Mouse (Mus musculus) adrenal gland, postnatal 4 days (tissue): ENCODE results near the gene Acly. TPM values are rescaled to one million over a fixed set of nuclear protein-coding genes. Genes with fewer than 3 reads are reported as not detected.

ENCODE experiments used
- DNase-seq, 2 experiments: peaks; one replicate each; pipeline ENCODE4 v3.0.0; 2021 to 2022; ENCODE audit warnings: low spot score in 2 of 2, mixed read lengths in 2 of 2
- microRNA-seq: library from miRNA; unstranded; fragments of <30 nt; microRNA quantifications from one replicate; pipeline ENCODE4 v1.2.0, GENCODE M21; 2021
- total RNA-seq, 2 experiments: library from RNA; stranded (reverse); gene quantifications; 2 replicates each; pipeline ENCODE4 v1.2.3; 2021

The Acly gene
- total RNA-seq, 2 experiments from 2014 or later = 420 to 464 TPM

DNA sequence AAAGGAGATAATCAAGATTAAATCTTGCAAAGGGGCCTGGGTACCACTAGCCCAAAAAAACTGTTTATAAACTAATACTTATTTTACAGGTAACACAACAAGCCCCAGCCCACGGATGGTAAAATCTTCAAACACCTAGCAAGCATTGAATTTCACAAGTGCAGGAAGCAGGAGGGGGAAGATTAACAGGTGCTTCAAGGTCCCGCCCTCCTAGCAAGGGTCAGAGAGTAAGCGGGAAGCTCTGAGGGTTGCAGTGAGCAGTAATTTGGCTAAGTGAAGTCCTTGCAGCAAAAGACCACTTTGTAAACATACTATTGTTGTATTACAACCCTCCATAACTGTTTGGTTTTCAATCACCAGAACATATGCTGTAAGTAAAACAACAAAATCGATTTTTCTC, 70.6 kb downstream of the Acly start:
- DNase-seq = no peak

DNA sequence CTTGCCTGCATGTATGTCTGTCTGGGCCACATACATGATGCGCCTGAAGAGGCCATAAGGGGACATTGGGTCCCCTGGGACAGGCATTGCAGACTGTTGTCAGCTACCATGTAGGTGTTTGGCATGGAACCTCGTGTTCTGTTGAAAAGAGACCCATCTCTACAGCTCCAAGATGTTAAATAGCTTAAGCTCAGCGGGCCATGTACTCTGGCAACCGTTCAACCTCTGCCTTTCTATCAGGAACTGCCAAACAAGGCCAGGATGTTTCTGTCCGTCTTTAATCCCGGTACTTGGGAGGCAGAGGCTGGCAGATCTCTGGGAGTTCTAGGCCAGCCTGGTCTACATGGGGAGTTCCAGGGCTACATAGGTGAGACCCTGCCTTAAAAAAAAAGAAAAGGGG, 85.2 kb downstream of the Acly start:
- no peak for DNase-seq

DNA sequence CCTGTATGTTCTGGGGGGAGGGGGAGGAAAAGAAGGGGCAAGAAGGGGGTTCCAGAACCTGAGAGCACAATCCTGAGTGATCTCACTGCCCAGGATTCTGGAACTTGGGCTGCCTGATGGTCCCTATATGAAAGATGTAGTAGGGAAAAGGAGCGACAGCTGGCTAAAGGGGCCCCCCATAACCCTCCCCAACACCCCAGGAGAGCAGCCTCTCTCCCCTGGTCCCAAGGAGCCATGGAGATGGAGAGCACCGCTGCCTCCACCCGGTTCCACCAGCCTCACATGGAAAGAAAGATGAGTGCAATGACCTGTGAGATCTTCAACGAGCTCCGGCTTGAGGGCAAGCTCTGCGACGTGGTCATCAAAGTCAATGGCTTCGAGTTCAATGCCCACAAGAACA, 86.0 kb downstream of the Acly start, which contains the start of the genes Nt5c3b and Klhl10:
TSS of gene Nt5c3b (minus strand) at position 12 of the 400 bp plus-strand sequence.
TSS of gene Klhl10 (plus strand) at position 121 of the 400 bp plus-strand sequence.
- no peak for DNase-seq

DNA sequence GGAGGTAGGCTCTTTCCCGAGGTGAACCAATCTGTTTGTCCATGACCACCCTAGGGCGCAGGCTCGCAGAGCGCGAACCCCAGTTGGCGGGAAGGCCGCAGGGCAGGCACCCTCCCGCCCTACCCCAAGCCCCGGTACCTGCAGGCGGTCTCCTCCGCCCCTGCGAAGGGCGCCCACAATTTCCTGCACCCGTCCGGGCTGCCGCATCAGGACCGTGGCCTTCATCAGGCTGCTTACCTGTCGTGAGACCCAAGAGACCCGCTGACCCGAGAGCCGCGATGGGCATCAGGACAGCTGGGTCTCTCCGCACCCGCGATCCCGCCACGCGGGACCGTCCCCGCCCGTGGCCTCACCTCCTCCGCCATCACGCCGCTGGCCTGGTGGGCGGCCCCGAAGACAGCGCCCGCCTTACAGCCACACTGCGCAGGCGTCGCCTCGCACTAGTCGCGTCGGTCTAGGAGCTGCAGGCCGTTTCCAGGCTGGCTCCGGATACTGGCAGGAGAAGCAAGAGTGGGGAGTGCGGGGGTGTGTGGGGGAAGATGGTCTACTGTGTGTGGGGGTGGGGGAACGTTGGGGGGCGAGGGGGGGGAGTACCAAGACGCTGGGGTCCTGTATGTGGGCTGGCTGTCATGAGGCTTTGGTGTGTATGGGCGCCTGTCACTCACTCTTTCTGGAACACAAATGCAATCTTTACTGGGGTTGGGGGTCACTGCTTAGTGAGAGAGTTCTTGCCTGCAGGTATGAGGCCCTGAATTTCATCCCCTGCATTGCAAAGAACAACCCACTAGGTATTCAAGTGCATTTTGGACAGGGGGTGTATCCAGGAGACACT, 86.9 kb downstream of the Acly start:
- DNase-seq = peak; percentile 69 to 78

DNA sequence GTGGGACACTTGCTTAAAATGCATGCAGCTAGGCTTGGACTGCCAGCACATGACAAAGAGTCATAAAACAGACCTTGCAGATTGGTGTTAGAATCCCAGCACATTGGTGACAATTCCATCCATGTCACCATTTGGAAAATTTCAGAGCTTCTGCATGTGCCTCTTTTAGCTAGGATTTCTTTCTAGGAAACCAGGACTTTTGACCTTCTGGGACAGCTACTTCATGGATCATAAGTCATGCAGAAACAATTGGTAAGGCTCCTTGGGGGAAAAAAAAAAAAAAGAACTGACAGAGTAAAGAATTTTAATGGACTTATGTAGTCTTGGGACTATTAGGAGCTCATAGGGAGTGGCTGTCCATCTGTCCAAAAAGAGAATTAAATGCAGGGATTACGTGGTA, 89.9 kb downstream of the Acly start:
- DNase-seq = no peak

DNA sequence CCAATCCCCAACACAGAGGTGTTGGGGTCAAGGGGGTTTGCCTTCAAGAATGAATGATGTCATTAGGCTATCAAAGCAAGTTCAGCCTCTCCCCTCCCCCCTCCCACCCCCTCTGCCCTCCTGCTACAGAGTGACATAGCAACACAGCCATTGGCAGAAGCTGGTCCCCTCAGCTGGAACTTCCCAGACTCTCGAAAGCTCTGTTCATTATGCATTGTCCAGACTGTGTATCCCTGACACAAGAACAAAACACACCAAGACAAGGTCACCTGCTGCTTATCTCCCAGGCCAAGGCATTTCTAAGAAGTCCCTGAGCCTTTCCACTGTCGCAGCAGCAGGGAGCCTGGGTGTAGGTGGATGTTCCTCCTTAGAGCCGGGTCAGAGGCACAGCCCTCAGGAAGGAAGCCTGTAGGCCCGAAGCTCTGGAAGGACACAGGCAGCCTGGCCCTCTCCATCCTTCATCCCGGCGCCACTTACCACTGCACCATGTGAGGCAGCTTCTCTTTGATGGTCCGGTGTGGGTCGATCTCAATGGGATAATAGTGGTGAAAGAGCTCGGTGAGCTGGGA, 92.0 kb downstream of the Acly start:
- no peak for DNase-seq

DNA sequence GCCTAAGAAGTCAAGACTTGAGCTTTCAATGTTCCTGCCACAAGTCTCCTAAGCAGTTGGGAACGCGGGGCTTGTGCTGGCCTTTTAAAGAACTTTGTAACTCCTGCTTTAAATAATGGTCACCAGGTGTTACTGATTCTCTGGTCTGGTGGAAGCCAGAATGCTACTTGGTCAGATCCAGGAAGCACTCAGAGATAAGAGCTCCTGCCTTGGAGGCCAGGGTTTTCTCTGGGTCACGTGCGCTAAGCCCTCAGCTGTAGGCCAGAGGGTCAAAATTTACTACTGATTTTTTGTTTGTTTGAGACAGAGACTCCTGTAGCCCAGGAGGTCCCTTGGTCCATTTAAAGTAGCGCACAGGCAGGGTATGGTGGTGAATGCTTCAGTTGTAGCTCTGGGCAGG, 95.8 kb downstream of the Acly start:
- no peak for DNase-seq

DNA sequence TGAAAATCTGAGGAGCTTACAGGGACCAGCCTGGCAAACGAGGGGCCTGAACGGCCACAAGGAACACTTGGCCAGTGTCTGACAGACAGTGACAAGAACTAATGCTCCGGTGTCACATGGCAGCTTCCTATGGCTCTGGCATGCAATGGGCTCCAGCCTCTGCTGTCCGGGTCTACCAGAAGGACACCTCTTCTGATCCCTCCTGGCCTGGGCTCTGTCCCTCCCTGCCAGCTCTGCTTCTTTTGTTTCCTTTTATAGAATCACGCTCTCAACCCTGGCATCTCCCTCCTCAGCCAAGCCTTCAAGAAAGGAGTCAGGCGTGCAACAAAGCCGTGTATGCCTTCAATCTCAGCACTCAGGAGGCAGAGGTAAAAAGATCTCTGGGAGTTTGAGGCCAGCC, 97.7 kb downstream of the Acly start:
- DNase-seq = no peak

DNA sequence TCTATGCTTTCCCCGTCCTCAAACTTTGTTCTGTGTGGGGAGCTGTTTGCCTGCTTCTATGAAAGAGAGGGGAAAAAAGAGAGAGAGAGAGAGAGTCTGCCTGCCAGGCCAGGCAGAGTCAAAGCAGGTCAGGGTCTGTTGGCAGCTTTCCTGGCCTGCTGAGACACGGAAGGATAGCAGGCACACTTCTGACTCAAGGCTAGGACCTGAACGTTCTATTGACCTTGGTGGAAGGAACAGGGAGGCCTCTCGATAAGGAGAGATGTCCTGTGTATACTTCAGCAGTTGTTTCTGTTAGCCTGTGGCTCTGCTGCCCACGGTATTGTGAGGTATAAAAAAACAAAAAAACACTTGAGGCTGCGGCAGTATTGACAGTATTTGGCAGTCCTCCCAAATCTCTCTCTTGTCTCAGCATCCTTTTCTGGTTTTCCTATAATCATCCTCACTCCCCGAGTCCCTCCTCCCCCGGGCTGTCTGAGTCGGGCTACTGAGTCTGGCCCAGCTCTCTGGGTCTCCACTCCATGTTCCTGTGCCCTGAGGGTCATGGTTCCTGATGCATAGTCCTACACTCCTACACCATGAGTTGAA, 99.1 kb downstream of the Acly start:
- peak in 1 of 2 experiments; percentile 44 for DNase-seq

DNA sequence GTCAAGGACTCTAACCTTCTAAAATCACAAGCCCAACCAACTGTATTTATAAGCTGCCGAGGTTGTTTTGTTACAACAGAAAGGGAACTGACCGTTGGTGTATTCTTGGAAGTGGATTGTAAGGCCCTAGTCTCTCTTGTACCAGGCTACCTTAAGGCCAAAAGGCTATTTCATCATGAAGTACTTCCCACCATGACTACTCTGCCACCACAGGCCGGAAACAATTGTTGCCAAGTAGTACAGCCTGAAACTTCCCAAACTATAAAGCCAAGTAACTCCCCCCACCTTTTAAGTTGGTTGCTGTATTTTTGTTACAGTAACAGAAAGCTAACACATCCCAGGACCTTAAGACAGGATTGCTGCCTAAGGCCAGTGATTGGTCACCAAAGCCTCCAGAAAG, 101.0 kb downstream of the Acly start:
- no peak for DNase-seq

Small RNA genes lying within 50 kb of the gene (microRNA-seq; reads per million reads assigned to microRNA genes)
- not detected for gene Gm27374
- not detected for gene Mir7116

Other genes with a start within 250 kb of the Acly start
- 100 to 1,000 TPM; 886 to 904 TPM for gene Eif1, start 208.1 kb downstream of the Acly start, total RNA-seq
- not detected for gene Gast, start 193.6 kb downstream of the Acly start, total RNA-seq
- 100 to 1,000 TPM; 106 to 110 TPM for gene Hap1, start 171.9 kb downstream of the Acly start, total RNA-seq
- 100 to 1,000 TPM in 1 of 2 experiments, 10 to 100 TPM in 1; 99.0 to 109 TPM for gene Jup, start 130.2 kb downstream of the Acly start, total RNA-seq
- gene P3h4, start 113.2 kb downstream of the Acly start, total RNA-seq = 10 to 100 TPM; 40.1 to 43.5 TPM
- gene Fkbp10, start 112.3 kb downstream of the Acly start, total RNA-seq = 10 to 100 TPM; 65.3 to 68.6 TPM
- 10 to 100 TPM; 82.4 to 84.5 TPM for gene Nt5c3b, start 86.2 kb downstream of the Acly start, total RNA-seq
- gene Klhl10, start 86.1 kb downstream of the Acly start, total RNA-seq = 1 to 10 TPM; 1.5 to 2.1 TPM
- 10 to 100 TPM; 48.8 to 50.0 TPM for gene Klhl11, start 55.3 kb downstream of the Acly start, total RNA-seq
- gene Ttc25, start 17.6 kb upstream of the Acly start, total RNA-seq = 1 to 10 TPM; 2.2 TPM
- 10 to 100 TPM; 49.5 to 51.3 TPM for gene Cnp, start 46.9 kb upstream of the Acly start, total RNA-seq
- 10 to 100 TPM; 49.5 to 50.0 TPM for gene Nkiras2, start 91.2 kb upstream of the Acly start, total RNA-seq
- gene Dnajc7, start 92.2 kb upstream of the Acly start, total RNA-seq = 100 to 1,000 TPM; 296 to 306 TPM
- under 1 TPM; 0.59 to 0.64 TPM for gene Zfp385c, start 164.5 kb upstream of the Acly start, total RNA-seq
- 10 to 100 TPM; 12.6 to 14.2 TPM for gene Dhx58, start 176.3 kb upstream of the Acly start, total RNA-seq
- 10 to 100 TPM; 54.4 to 56.9 TPM for gene Kat2a, start 184.5 kb upstream of the Acly start, total RNA-seq
- gene Hspb9, start 185.8 kb upstream of the Acly start, total RNA-seq = 1 to 10 TPM in 1 of 2 experiments, under 1 TPM in 1; 0.51 to 1.0 TPM
- gene Rab5c, start 210.2 kb upstream of the Acly start, total RNA-seq = 100 to 1,000 TPM; 171 to 182 TPM
- under 1 TPM; 0.39 to 0.40 TPM for gene Kcnh4, start 231.9 kb upstream of the Acly start, total RNA-seq
- gene Hcrt, start 234.9 kb upstream of the Acly start, total RNA-seq = not detected
- gene Ghdc, start 243.0 kb upstream of the Acly start, total RNA-seq = 10 to 100 TPM; 15.4 to 15.5 TPM